Mouse (Mus musculus): ENCODE measurements around the gene Strc.

Gene Strc

DNA sequence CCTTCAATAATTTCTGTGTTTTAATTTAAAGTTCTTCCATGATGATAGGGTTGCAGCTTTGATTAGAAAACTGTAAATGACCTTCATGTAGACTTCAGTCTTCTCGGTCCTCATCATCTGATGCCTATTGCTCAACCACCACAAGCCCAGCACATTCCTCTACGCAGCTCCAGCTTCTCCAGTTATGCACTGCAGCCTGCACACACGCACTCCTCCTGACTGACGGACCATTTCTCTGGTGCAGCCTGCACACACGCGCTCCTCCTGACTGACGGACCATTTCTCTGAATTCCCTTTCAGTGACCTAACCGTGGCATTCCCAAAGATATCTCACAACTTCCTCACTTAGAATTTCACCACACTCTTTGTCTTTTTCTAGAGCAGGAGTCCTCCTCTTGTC, 33.8 kb downstream of the Strc start:
- no peak for TF ChIP-seq CTCF (conservative IDR thresholded peaks at IDR 0.05; ENCODE audit: low read length)
- no peak for TF ChIP-seq POU5F1 (IDR thresholded peaks at IDR 0.05; ENCODE audit: borderline replicate concordance, low read length)
- TF ChIP-seq NANOG (IDR thresholded peaks at IDR 0.05; ENCODE audit: borderline replicate concordance, low read length), result no peak
- H3K27me3 ChIP-seq (ENCODE audit: insufficient read depth, low read length), result no peaks in the 10 kb centered on the region; the same call in 1 of the 2 replicates
- H3K4me3 ChIP-seq (replicated peaks; ENCODE audit: low read length), result no peak overlapping the region
- peaks cover 32% of the 10 kb centered on the region for H3K4me1 ChIP-seq (replicated peaks; ENCODE audit: low read depth, low read length)
- H3K36me3 ChIP-seq (ENCODE audit: insufficient read depth, low read length), result peaks cover 16% of the 10 kb centered on the region
- peaks cover 8% of the 10 kb centered on the region; the same call in 1 of the 2 replicates for H3K9me3 ChIP-seq (ENCODE audit: low read length)

DNA sequence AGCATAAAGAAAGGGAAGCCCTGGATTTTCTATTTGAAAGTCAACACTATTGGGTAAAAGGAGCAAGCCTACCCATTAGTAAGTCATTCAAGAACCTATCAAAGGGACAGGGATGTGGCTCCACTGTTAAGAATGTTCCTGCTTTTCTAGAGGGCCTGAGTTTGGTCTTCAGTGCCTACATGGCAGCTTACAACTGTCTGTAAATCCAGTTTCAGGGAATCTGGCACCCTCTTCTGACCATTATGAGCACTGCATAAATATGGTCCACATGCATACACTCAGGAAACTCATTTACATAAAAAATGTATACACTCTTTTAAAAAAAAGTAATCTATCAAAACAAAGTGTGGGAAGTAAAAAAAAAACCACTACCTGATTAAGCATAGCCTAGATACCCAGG, 47.9 kb downstream of the Strc start:
- TF ChIP-seq NANOG (IDR thresholded peaks at IDR 0.05; ENCODE audit: borderline replicate concordance, low read length) (no peak), POU5F1 (IDR thresholded peaks at IDR 0.05; ENCODE audit: borderline replicate concordance, low read length) (no peak), CTCF (conservative IDR thresholded peaks at IDR 0.05; ENCODE audit: low read length) (peak; percentile 62)
- no peaks in the 10 kb centered on the region for H3K9me3 ChIP-seq (ENCODE audit: low read length)
- no peaks in the 10 kb centered on the region for H3K4me1 ChIP-seq (replicated peaks; ENCODE audit: low read depth, low read length)
- peaks cover 27% of the 10 kb centered on the region for H3K36me3 ChIP-seq (ENCODE audit: insufficient read depth, low read length)
- no peak overlapping the region for H3K4me3 ChIP-seq (replicated peaks; ENCODE audit: low read length)
- no peaks in the 10 kb centered on the region for H3K27me3 ChIP-seq (ENCODE audit: insufficient read depth, low read length)

DNA sequence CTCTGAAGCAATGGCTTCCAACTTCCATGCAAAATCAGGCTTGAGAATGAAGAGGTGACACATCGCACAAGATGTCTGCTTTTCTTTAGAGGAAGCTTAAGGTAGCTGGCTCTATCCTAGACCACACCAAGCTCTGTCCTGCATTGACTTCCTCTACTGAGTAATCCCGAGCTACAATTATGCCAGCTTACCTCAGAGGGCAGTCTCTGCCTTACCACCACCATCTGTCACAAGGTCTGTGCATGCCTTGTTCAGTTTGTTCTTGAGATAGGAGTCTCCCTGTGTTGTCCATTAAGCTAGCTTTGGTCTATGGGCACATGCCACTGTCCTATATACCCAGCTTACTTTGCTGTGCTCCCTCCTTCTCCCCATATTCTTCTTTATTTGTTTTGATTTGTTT, 57.5 kb downstream of the Strc start:
- Histone ChIP-seq H3K27me3 (ENCODE audit: insufficient read depth, low read length) (no peaks in the 10 kb centered on the region), H3K4me3 (replicated peaks; ENCODE audit: low read length) (no peak overlapping the region), H3K36me3 (ENCODE audit: insufficient read depth, low read length) (peaks cover 27% of the 10 kb centered on the region), H3K9me3 (ENCODE audit: low read length) (no peaks in the 10 kb centered on the region), H3K4me1 (replicated peaks; ENCODE audit: low read depth, low read length) (no peaks in the 10 kb centered on the region; the same call in 1 of the 2 replicates)
- TF ChIP-seq POU5F1 (IDR thresholded peaks at IDR 0.05; ENCODE audit: borderline replicate concordance, low read length) (no peak), NANOG (IDR thresholded peaks at IDR 0.05; ENCODE audit: borderline replicate concordance, low read length) (no peak), CTCF (conservative IDR thresholded peaks at IDR 0.05; ENCODE audit: low read length) (no peak)

DNA sequence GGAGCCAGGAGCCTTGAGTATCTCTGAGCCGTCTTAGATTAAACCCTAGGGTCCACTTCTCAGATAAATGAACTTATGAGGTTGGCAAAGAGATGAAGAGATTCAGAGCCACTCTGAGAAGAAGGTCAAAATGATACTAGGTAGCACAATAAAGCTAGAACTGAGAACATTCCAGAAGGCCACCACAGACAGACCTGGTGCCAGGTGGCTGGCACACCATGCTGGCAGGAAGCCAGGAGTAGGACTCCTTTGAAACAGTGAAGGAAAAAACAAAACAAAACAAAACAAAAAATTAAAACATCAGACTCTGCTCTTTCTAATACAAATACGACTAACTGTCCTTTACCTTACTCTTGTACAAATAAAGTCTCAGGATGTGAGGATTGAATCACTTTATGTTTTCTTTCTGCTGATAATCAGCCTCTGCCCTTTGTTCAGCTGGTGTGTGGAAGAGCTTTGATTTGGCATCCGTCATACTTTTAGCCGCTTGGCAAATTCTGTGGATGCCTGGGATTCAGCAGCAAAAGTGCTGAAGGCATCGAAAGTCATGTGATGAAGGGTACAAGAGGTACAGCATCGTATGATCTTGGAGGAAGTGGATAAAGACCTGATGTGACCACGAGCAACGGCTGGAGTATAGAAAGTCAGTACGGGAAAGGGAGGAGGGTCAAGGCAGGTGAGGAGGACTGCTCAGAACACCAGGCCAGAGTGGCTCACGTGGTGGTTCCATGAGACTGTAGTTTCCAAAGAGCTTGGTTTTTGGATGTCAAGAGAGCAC, 63.1 kb downstream of the Strc start:
- Histone ChIP-seq H3K4me1 (replicated peaks; ENCODE audit: low read depth, low read length) (no peaks in the 10 kb centered on the region; the same call in 1 of the 2 replicates), H3K9me3 (ENCODE audit: low read length) (no peaks in the 10 kb centered on the region), H3K4me3 (replicated peaks; ENCODE audit: low read length) (no peak overlapping the region), H3K36me3 (ENCODE audit: insufficient read depth, low read length) (peaks cover 20% of the 10 kb centered on the region), H3K27me3 (ENCODE audit: insufficient read depth, low read length) (no peaks in the 10 kb centered on the region)
- TF ChIP-seq POU5F1 (IDR thresholded peaks at IDR 0.05; ENCODE audit: borderline replicate concordance, low read length) (no peak), CTCF (conservative IDR thresholded peaks at IDR 0.05; ENCODE audit: low read length) (no peak), NANOG (IDR thresholded peaks at IDR 0.05; ENCODE audit: borderline replicate concordance, low read length) (no peak)

DNA sequence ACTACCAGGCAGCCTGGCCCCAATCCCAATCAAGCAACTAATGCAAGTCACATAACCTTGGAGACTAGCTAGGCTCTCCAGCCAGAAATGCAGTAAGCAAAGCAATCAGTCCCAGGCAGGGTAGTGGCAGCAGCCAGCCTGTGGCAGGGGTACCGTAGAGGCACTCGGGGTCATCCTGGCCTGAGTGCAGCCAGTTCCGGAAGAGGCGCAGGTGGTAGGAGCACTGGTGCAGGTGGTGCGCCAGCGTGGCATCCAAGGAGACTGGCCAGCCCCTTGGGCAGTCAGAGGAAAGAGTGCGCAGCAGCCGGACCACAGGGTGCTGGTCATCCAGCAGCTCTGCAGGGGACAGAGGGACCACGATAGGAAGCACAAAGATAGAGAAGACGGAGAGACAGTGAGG, 63.9 kb downstream of the Strc start:
- Histone ChIP-seq H3K27me3 (ENCODE audit: insufficient read depth, low read length) (no peaks in the 10 kb centered on the region), H3K36me3 (ENCODE audit: insufficient read depth, low read length) (peaks cover 20% of the 10 kb centered on the region), H3K4me1 (replicated peaks; ENCODE audit: low read depth, low read length) (no peaks in the 10 kb centered on the region; the same call in 1 of the 2 replicates), H3K4me3 (replicated peaks; ENCODE audit: low read length) (no peak overlapping the region), H3K9me3 (ENCODE audit: low read length) (no peaks in the 10 kb centered on the region)
- TF ChIP-seq CTCF (conservative IDR thresholded peaks at IDR 0.05; ENCODE audit: low read length) (no peak), NANOG (IDR thresholded peaks at IDR 0.05; ENCODE audit: borderline replicate concordance, low read length) (no peak), POU5F1 (IDR thresholded peaks at IDR 0.05; ENCODE audit: borderline replicate concordance, low read length) (no peak)

DNA sequence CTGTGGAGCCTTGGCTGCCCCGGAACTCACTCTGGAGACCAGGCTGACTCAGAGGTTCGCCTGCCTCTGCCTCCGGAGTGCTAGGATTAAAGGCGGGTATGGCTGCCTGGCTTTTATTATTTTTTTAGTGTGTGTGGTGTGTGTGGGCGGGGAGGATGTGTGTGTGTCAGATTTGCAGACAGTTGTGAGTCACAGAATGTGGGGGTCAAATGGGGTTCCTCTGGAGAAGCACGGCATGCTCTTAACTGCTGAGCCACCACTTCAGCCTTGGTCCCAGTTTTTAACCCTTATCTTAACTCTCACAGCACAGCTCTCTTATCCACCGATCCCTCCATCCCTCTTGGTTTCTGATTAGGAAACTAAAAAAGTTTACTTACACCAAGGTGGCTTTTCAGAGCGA, 70.7 kb downstream of the Strc start:
- no peak for TF ChIP-seq NANOG (IDR thresholded peaks at IDR 0.05; ENCODE audit: borderline replicate concordance, low read length)
- TF ChIP-seq CTCF (conservative IDR thresholded peaks at IDR 0.05; ENCODE audit: low read length), result no peak
- TF ChIP-seq POU5F1 (IDR thresholded peaks at IDR 0.05; ENCODE audit: borderline replicate concordance, low read length), result no peak
- Histone ChIP-seq H3K4me3 (replicated peaks; ENCODE audit: low read length) (no peak overlapping the region), H3K36me3 (ENCODE audit: insufficient read depth, low read length) (peaks cover 11% of the 10 kb centered on the region), H3K9me3 (ENCODE audit: low read length) (no peaks in the 10 kb centered on the region), H3K27me3 (ENCODE audit: insufficient read depth, low read length) (no peaks in the 10 kb centered on the region), H3K4me1 (replicated peaks; ENCODE audit: low read depth, low read length) (peaks cover 5% of the 10 kb centered on the region)
